Mouse (Mus musculus): ENCODE data around the gene Sos2. TPM values are rescaled to one million over a fixed set of nuclear protein-coding genes. Genes with fewer than 3 reads are reported as not detected.

Gene Sos2
- polyA plus RNA-seq, 1 experiment from 2014 or later: 7.0 TPM

GRCm38 (mm10) chr12:69704799-69705458 is 23.3 kb upstream of the Sos2 start:
- no peak overlapping the region for H3K4me3 ChIP-seq (ENCODE audit: low read length)
- peak; percentile 98 for ATAC-seq
- no peaks in the 10 kb centered on the region for H3K27me3 ChIP-seq (replicated peaks; ENCODE audit: control insufficient read depth, insufficient read depth, low read length)
- H3K36me3 ChIP-seq (ENCODE audit: control insufficient read depth, insufficient read depth, low read length): no peaks in the 10 kb centered on the region
- H3K4me2 ChIP-seq (ENCODE audit: low read depth, low read length): no peak overlapping the region
- no peaks in the 10 kb centered on the region for H3K4me1 ChIP-seq (ENCODE audit: control insufficient read depth, insufficient read depth, low read length)
- H3K9me3 ChIP-seq (ENCODE audit: control insufficient read depth, low read length): no peaks in the 10 kb centered on the region
- WGBS: 61% methylated on average over 11 of the region's 11 CpGs
- no peak overlapping the region for H3K9ac ChIP-seq (ENCODE audit: low read depth, low read length)
- peak overlapping the region; percentile 46; the same call in 1 of the 2 replicates for H3K27ac ChIP-seq (ENCODE audit: low read length)

- Histone ChIP-seq H3K27me3 (replicated peaks; ENCODE audit: control insufficient read depth, insufficient read depth, low read length) (no peaks in the 10 kb centered on the region), H3K9ac (ENCODE audit: low read depth, low read length) (no peak overlapping the region), H3K9me3 (ENCODE audit: control insufficient read depth, low read length) (no peaks in the 10 kb centered on the region), H3K4me3 (ENCODE audit: low read length) (no peak overlapping the region), H3K4me2 (ENCODE audit: low read depth, low read length) (no peak overlapping the region), H3K4me1 (ENCODE audit: control insufficient read depth, insufficient read depth, low read length) (no peaks in the 10 kb centered on the region), H3K36me3 (ENCODE audit: control insufficient read depth, insufficient read depth, low read length) (no peaks in the 10 kb centered on the region), H3K27ac (ENCODE audit: low read length) (no peak overlapping the region)
- WGBS: 79% methylated on average over 6 of the region's 6 CpGs
- ATAC-seq: no peak
Measured at GRCm38 (mm10) chr12:69698352-69698751, 16.7 kb upstream of the Sos2 start.

GRCm38 (mm10) chr12:69696746-69697145 is 15.1 kb upstream of the Sos2 start:
- no peaks in the 10 kb centered on the region for H3K27me3 ChIP-seq (replicated peaks; ENCODE audit: control insufficient read depth, insufficient read depth, low read length)
- no peaks in the 10 kb centered on the region for H3K36me3 ChIP-seq (ENCODE audit: control insufficient read depth, insufficient read depth, low read length)
- peak; percentile 38; the same call in 1 of the 2 replicates for ATAC-seq
- no peaks in the 10 kb centered on the region for H3K4me1 ChIP-seq (ENCODE audit: control insufficient read depth, insufficient read depth, low read length)
- no peak overlapping the region for H3K9ac ChIP-seq (ENCODE audit: low read depth, low read length)
- H3K9me3 ChIP-seq (ENCODE audit: control insufficient read depth, low read length): no peaks in the 10 kb centered on the region
- H3K4me3 ChIP-seq (ENCODE audit: low read length): no peak overlapping the region
- H3K27ac ChIP-seq (ENCODE audit: low read length): no peak overlapping the region
- WGBS: 77% methylated on average over 5 of the region's 5 CpGs
- no peak overlapping the region for H3K4me2 ChIP-seq (ENCODE audit: low read depth, low read length)

- Histone ChIP-seq H3K36me3 (ENCODE audit: control insufficient read depth, insufficient read depth, low read length) (no peaks in the 10 kb centered on the region), H3K4me1 (ENCODE audit: control insufficient read depth, insufficient read depth, low read length) (no peaks in the 10 kb centered on the region), H3K4me3 (ENCODE audit: low read length) (no peak overlapping the region), H3K9ac (ENCODE audit: low read depth, low read length) (no peak overlapping the region), H3K9me3 (ENCODE audit: control insufficient read depth, low read length) (no peaks in the 10 kb centered on the region), H3K27ac (ENCODE audit: low read length) (no peak overlapping the region), H3K4me2 (ENCODE audit: low read depth, low read length) (no peak overlapping the region), H3K27me3 (replicated peaks; ENCODE audit: control insufficient read depth, insufficient read depth, low read length) (no peaks in the 10 kb centered on the region)
- ATAC-seq: no peak
- 86% methylated on average over 17 of the region's 17 CpGs for WGBS
Measured at GRCm38 (mm10) chr12:69693471-69693870, 11.8 kb upstream of the Sos2 start.

GRCm38 (mm10) chr12:69690714-69691113 is 9.1 kb upstream of the Sos2 start:
- WGBS: 88% methylated on average over 4 of the region's 4 CpGs
- H3K27me3 ChIP-seq (replicated peaks; ENCODE audit: control insufficient read depth, insufficient read depth, low read length): no peaks in the 10 kb centered on the region
- H3K4me2 ChIP-seq (ENCODE audit: low read depth, low read length): no peak overlapping the region
- H3K9ac ChIP-seq (ENCODE audit: low read depth, low read length): no peak overlapping the region
- H3K4me3 ChIP-seq (ENCODE audit: low read length): no peak overlapping the region
- no peaks in the 10 kb centered on the region for H3K9me3 ChIP-seq (ENCODE audit: control insufficient read depth, low read length)
- H3K36me3 ChIP-seq (ENCODE audit: control insufficient read depth, insufficient read depth, low read length): no peaks in the 10 kb centered on the region
- no peak overlapping the region for H3K27ac ChIP-seq (ENCODE audit: low read length)
- H3K4me1 ChIP-seq (ENCODE audit: control insufficient read depth, insufficient read depth, low read length): no peaks in the 10 kb centered on the region
- no peak for ATAC-seq

GRCm38 (mm10) chr12:69689094-69689493 is 7.4 kb upstream of the Sos2 start:
- no peaks in the 10 kb centered on the region for H3K9me3 ChIP-seq (ENCODE audit: control insufficient read depth, low read length)
- no peak overlapping the region for H3K4me3 ChIP-seq (ENCODE audit: low read length)
- no peaks in the 10 kb centered on the region for H3K27me3 ChIP-seq (replicated peaks; ENCODE audit: control insufficient read depth, insufficient read depth, low read length)
- no peak overlapping the region for H3K27ac ChIP-seq (ENCODE audit: low read length)
- H3K36me3 ChIP-seq (ENCODE audit: control insufficient read depth, insufficient read depth, low read length): no peaks in the 10 kb centered on the region
- H3K4me2 ChIP-seq (ENCODE audit: low read depth, low read length): no peak overlapping the region
- H3K4me1 ChIP-seq (ENCODE audit: control insufficient read depth, insufficient read depth, low read length): no peaks in the 10 kb centered on the region
- no peak overlapping the region for H3K9ac ChIP-seq (ENCODE audit: low read depth, low read length)
- ATAC-seq: no peak

GRCm38 (mm10) chr12:69688368-69688767 is 6.7 kb upstream of the Sos2 start:
- Histone ChIP-seq H3K4me2 (ENCODE audit: low read depth, low read length) (no peak overlapping the region), H3K27me3 (replicated peaks; ENCODE audit: control insufficient read depth, insufficient read depth, low read length) (no peaks in the 10 kb centered on the region), H3K36me3 (ENCODE audit: control insufficient read depth, insufficient read depth, low read length) (no peaks in the 10 kb centered on the region), H3K9ac (ENCODE audit: low read depth, low read length) (no peak overlapping the region), H3K4me3 (ENCODE audit: low read length) (no peak overlapping the region), H3K4me1 (ENCODE audit: control insufficient read depth, insufficient read depth, low read length) (peaks cover 4% of the 10 kb centered on the region; the same call in 1 of the 2 replicates), H3K27ac (ENCODE audit: low read length) (no peak overlapping the region), H3K9me3 (ENCODE audit: control insufficient read depth, low read length) (no peaks in the 10 kb centered on the region)
- 53% methylated on average over 2 of the region's 2 CpGs for WGBS
- peak; percentile 37 for ATAC-seq

- Histone ChIP-seq H3K9ac (ENCODE audit: low read depth, low read length) (no peak overlapping the region), H3K4me2 (ENCODE audit: low read depth, low read length) (no peak overlapping the region), H3K27ac (ENCODE audit: low read length) (no peak overlapping the region), H3K9me3 (ENCODE audit: control insufficient read depth, low read length) (no peaks in the 10 kb centered on the region), H3K36me3 (ENCODE audit: control insufficient read depth, insufficient read depth, low read length) (no peaks in the 10 kb centered on the region), H3K4me1 (ENCODE audit: control insufficient read depth, insufficient read depth, low read length) (peaks cover 11% of the 10 kb centered on the region), H3K4me3 (ENCODE audit: low read length) (no peak overlapping the region), H3K27me3 (replicated peaks; ENCODE audit: control insufficient read depth, insufficient read depth, low read length) (no peaks in the 10 kb centered on the region)
- no peak for ATAC-seq
- WGBS: 47% methylated on average over 10 of the region's 10 CpGs
Measured at GRCm38 (mm10) chr12:69683537-69683936, 1.9 kb upstream of the Sos2 start.

GRCm38 (mm10) chr12:69682788-69683419 is 1.3 kb upstream of the Sos2 start:
- no peak overlapping the region for H3K27ac ChIP-seq (ENCODE audit: low read length)
- H3K9ac ChIP-seq (ENCODE audit: low read depth, low read length): no peak overlapping the region
- 40% methylated on average over 14 of the region's 14 CpGs for WGBS

More at GRCm38 (mm10) chr12:69682788-69683419, 1.3 kb upstream of the Sos2 start:
- H3K36me3 ChIP-seq (ENCODE audit: control insufficient read depth, insufficient read depth, low read length): no peaks in the 10 kb centered on the region
- peak overlapping the region; percentile 42 for H3K4me2 ChIP-seq (ENCODE audit: low read depth, low read length)
- no peak for ATAC-seq
- H3K4me1 ChIP-seq (ENCODE audit: control insufficient read depth, insufficient read depth, low read length): peaks cover 11% of the 10 kb centered on the region
- H3K4me3 ChIP-seq (ENCODE audit: low read length): peak overlapping the region; percentile 20; the same call in 1 of the 2 replicates
- H3K27me3 ChIP-seq (replicated peaks; ENCODE audit: control insufficient read depth, insufficient read depth, low read length): no peaks in the 10 kb centered on the region
- no peaks in the 10 kb centered on the region for H3K9me3 ChIP-seq (ENCODE audit: control insufficient read depth, low read length)
